Mouse (Mus musculus) hindbrain, embryonic 12.5 days (tissue): ENCODE measurements at regions not wholly inside any gene's neighbourhood (a gene's known extent, or its start where the extent isn't known, plus 50 kb on each side); places are given as distances from the start of the nearest gene placed in this dataset.

ENCODE experiments used
- ATAC-seq: fragments of 200-750 bp; cut with Nextera tagmentation; 2 replicates; pipeline ENCODE4 v1.8.0; 2017; ENCODE audit warnings: moderate TSS enrichment; ENCODE audit not compliant: low FRiP score
- H3K27ac ChIP-seq: fragments of 300-500 bp; sonication (generic); 2 replicates; pipeline ENCODE4 v1.5.1; 2016; ENCODE audit warnings: mild to moderate bottlenecking
- H3K27me3 ChIP-seq: fragments of 300-500 bp; sonication (generic); 2 replicates; pipeline ENCODE4 v1.6.1; 2016; ENCODE audit warnings: mild to moderate bottlenecking
- H3K36me3 ChIP-seq: fragments of 300-500 bp; sonication (generic); 2 replicates; pipeline ENCODE4 v1.6.1; 2016; ENCODE audit warnings: mild to moderate bottlenecking
- H3K4me1 ChIP-seq: fragments of 300-500 bp; sonication (generic); 2 replicates; pipeline ENCODE4 v1.6.1; 2016
- H3K4me2 ChIP-seq: fragments of 300-500 bp; sonication (generic); replicated peaks from 2 replicates; pipeline ENCODE4 v1.6.1; 2016; ENCODE audit warnings: mild to moderate bottlenecking
- H3K4me3 ChIP-seq: fragments of 300-500 bp; sonication (generic); 2 replicates; pipeline ENCODE4 v1.5.1; 2016; ENCODE audit warnings: mild to moderate bottlenecking
- H3K9ac ChIP-seq: fragments of 300-500 bp; sonication (generic); 2 replicates; pipeline ENCODE4 v1.6.1; 2016; ENCODE audit warnings: mild to moderate bottlenecking, moderate library complexity
- H3K9me3 ChIP-seq: fragments of 300-500 bp; sonication (generic); replicated peaks from 2 replicates; pipeline ENCODE4 v1.6.1; 2016; ENCODE audit warnings: mild to moderate bottlenecking
- WGBS: fragments of 180-500 bp; shearing (Covaris S2); methylation state at CpG from one replicate; pipeline ENCODE4 v1.1.7; 2016; 5-methylcytosine and 5-hydroxymethylcytosine counted together

GRCm38 (mm10) chr11:113113220-113113817, 331.3 kb downstream of the Sox9 start:
- Histone ChIP-seq H3K4me1 (peaks cover 20% of the 10 kb centered on the region), H3K36me3 (no peaks in the 10 kb centered on the region), H3K27me3 (no peaks in the 10 kb centered on the region), H3K27ac (no peak overlapping the region), H3K9ac (no peak overlapping the region), H3K9me3 (no peaks in the 10 kb centered on the region), H3K4me2 (no peak overlapping the region), H3K4me3 (no peak overlapping the region)
- WGBS, result 90% methylated on average over 6 of the region's 6 CpGs
- no peak for ATAC-seq

- Histone ChIP-seq H3K9ac (no peak overlapping the region), H3K27ac (no peak overlapping the region), H3K9me3 (no peaks in the 10 kb centered on the region), H3K4me3 (no peak overlapping the region), H3K4me2 (no peak overlapping the region), H3K36me3 (no peaks in the 10 kb centered on the region), H3K27me3 (no peaks in the 10 kb centered on the region), H3K4me1 (peaks cover 35% of the 10 kb centered on the region)
- WGBS, result 87% methylated on average over 9 of the region's 9 CpGs
- ATAC-seq, result no peak
Measured at GRCm38 (mm10) chr11:113117179-113117898, 335.3 kb downstream of the Sox9 start.

- H3K4me1 ChIP-seq, result peaks cover 32% of the 10 kb centered on the region
- no peaks in the 10 kb centered on the region for H3K36me3 ChIP-seq
- no peak overlapping the region for H3K4me3 ChIP-seq
- no peaks in the 10 kb centered on the region for H3K27me3 ChIP-seq
- ATAC-seq, result no peak
- no peak overlapping the region for H3K9ac ChIP-seq
- H3K9me3 ChIP-seq, result no peaks in the 10 kb centered on the region
- H3K4me2 ChIP-seq, result no peak overlapping the region
- no peak overlapping the region for H3K27ac ChIP-seq
- WGBS, result 37% methylated on average over 6 of the region's 6 CpGs
Measured at GRCm38 (mm10) chr11:113120570-113120969, 338.5 kb downstream of the Sox9 start.

- Histone ChIP-seq H3K27ac (no peak overlapping the region), H3K36me3 (no peaks in the 10 kb centered on the region), H3K4me2 (no peak overlapping the region), H3K4me3 (no peak overlapping the region), H3K27me3 (no peaks in the 10 kb centered on the region), H3K9ac (no peak overlapping the region), H3K9me3 (no peaks in the 10 kb centered on the region), H3K4me1 (peaks cover 32% of the 10 kb centered on the region)
- ATAC-seq, result peak; percentile 50
- WGBS, result 39% methylated on average over 12 of the region's 12 CpGs
Measured at GRCm38 (mm10) chr11:113121307-113121706, 339.3 kb downstream of the Sox9 start.

GRCm38 (mm10) chr11:113122137-113122536, 340.1 kb downstream of the Sox9 start:
- Histone ChIP-seq H3K4me1 (peaks cover 32% of the 10 kb centered on the region), H3K9me3 (no peaks in the 10 kb centered on the region), H3K36me3 (no peaks in the 10 kb centered on the region), H3K27me3 (no peaks in the 10 kb centered on the region), H3K4me3 (no peak overlapping the region), H3K4me2 (no peak overlapping the region), H3K27ac (no peak overlapping the region), H3K9ac (no peak overlapping the region)
- no peak for ATAC-seq
- 72% methylated on average over 9 of the region's 9 CpGs for WGBS

GRCm38 (mm10) chr11:113122964-113123363, 340.9 kb downstream of the Sox9 start:
- no peaks in the 10 kb centered on the region for H3K27me3 ChIP-seq
- no peak overlapping the region for H3K27ac ChIP-seq

GRCm38 (mm10) chr11:113125832-113126231, 343.8 kb downstream of the Sox9 start:
- H3K9ac ChIP-seq, result no peak overlapping the region
- H3K4me1 ChIP-seq, result peaks cover 23% of the 10 kb centered on the region
- no peaks in the 10 kb centered on the region for H3K9me3 ChIP-seq
- no peak overlapping the region for H3K27ac ChIP-seq
- 75% methylated on average over 7 of the region's 7 CpGs for WGBS
- no peaks in the 10 kb centered on the region for H3K27me3 ChIP-seq
- H3K4me2 ChIP-seq, result no peak overlapping the region
- no peak for ATAC-seq
- 0 out of 2 replicates have a peak, but pooled peaks cover 3% of the 10 kb centered on the region for H3K36me3 ChIP-seq
- no peak overlapping the region for H3K4me3 ChIP-seq

More at GRCm38 (mm10) chr11:113122964-113123363, 340.9 kb downstream of the Sox9 start:
- H3K36me3 ChIP-seq, result no peaks in the 10 kb centered on the region
- no peak overlapping the region for H3K4me3 ChIP-seq
- 76% methylated on average over 2 of the region's 2 CpGs for WGBS
- no peak overlapping the region for H3K9ac ChIP-seq
- no peaks in the 10 kb centered on the region for H3K9me3 ChIP-seq
- no peak overlapping the region for H3K4me2 ChIP-seq
- ATAC-seq, result no peak
- peaks cover 32% of the 10 kb centered on the region for H3K4me1 ChIP-seq

GRCm38 (mm10) chr11:113129192-113129591, 347.2 kb downstream of the Sox9 start:
- no peak overlapping the region for H3K9ac ChIP-seq
- H3K27ac ChIP-seq, result no peak overlapping the region
- no peak overlapping the region for H3K4me2 ChIP-seq
- 95% methylated on average over 5 of the region's 5 CpGs for WGBS
- no peak for ATAC-seq
- 0 out of 2 replicates have a peak, but pooled peaks cover 3% of the 10 kb centered on the region for H3K36me3 ChIP-seq
- H3K4me1 ChIP-seq, result peaks cover 16% of the 10 kb centered on the region
- H3K27me3 ChIP-seq, result no peaks in the 10 kb centered on the region
- H3K4me3 ChIP-seq, result no peak overlapping the region
- H3K9me3 ChIP-seq, result no peaks in the 10 kb centered on the region

GRCm38 (mm10) chr11:113129975-113130374, 348.0 kb downstream of the Sox9 start:
- Histone ChIP-seq H3K27me3 (no peaks in the 10 kb centered on the region), H3K9ac (no peak overlapping the region), H3K4me2 (no peak overlapping the region), H3K27ac (no peak overlapping the region), H3K4me1 (peaks cover 16% of the 10 kb centered on the region), H3K4me3 (no peak overlapping the region), H3K9me3 (no peaks in the 10 kb centered on the region), H3K36me3 (0 out of 2 replicates have a peak, but pooled peaks cover 3% of the 10 kb centered on the region)
- WGBS, result 99% methylated on average over 7 of the region's 7 CpGs
- ATAC-seq, result no peak

GRCm38 (mm10) chr11:113132078-113133064, 350.3 kb downstream of the Sox9 start:
- no peak overlapping the region for H3K27ac ChIP-seq
- no peaks in the 10 kb centered on the region for H3K9me3 ChIP-seq
- H3K36me3 ChIP-seq, result 0 out of 2 replicates have a peak, but pooled peaks cover 3% of the 10 kb centered on the region
- ATAC-seq, result no peak
- no peak overlapping the region for H3K9ac ChIP-seq
- H3K4me3 ChIP-seq, result no peak overlapping the region
- peaks cover 18% of the 10 kb centered on the region for H3K4me1 ChIP-seq
- H3K4me2 ChIP-seq, result no peak overlapping the region
- no peaks in the 10 kb centered on the region for H3K27me3 ChIP-seq
- WGBS, result 71% methylated on average over 22 of the region's 23 CpGs

GRCm38 (mm10) chr11:113133407-113133806, 351.4 kb downstream of the Sox9 start:
- ATAC-seq, result no peak
- no peaks in the 10 kb centered on the region for H3K27me3 ChIP-seq
- no peak overlapping the region for H3K4me2 ChIP-seq
- peaks cover 18% of the 10 kb centered on the region for H3K4me1 ChIP-seq
- no peak overlapping the region for H3K4me3 ChIP-seq
- WGBS, result 88% methylated on average over 4 of the region's 4 CpGs
- H3K9me3 ChIP-seq, result no peaks in the 10 kb centered on the region
- H3K9ac ChIP-seq, result no peak overlapping the region
- H3K36me3 ChIP-seq, result 0 out of 2 replicates have a peak, but pooled peaks cover 3% of the 10 kb centered on the region
- no peak overlapping the region for H3K27ac ChIP-seq

GRCm38 (mm10) chr11:113135261-113135660, 353.2 kb downstream of the Sox9 start:
- no peak for ATAC-seq
- Histone ChIP-seq H3K4me2 (no peak overlapping the region), H3K9ac (no peak overlapping the region), H3K36me3 (0 out of 2 replicates have a peak, but pooled peaks cover 3% of the 10 kb centered on the region), H3K4me3 (no peak overlapping the region), H3K4me1 (peaks cover 18% of the 10 kb centered on the region), H3K9me3 (no peaks in the 10 kb centered on the region), H3K27ac (no peak overlapping the region), H3K27me3 (no peaks in the 10 kb centered on the region)
- 38% methylated on average over 5 of the region's 5 CpGs for WGBS
